Mouse (Mus musculus): ENCODE results near the gene Gm17660.

The Gm17660 gene

GRCm38 (mm10) chr5:104077508-104077907 lies at the start of gene Gm17660:
Gene Gm17660 (minus strand): TSS chr5:104077608.
- DNase-seq: no peak

GRCm38 (mm10) chr5:104126561-104127320 lies 49.3 kb upstream of the Gm17660 start:
- no peak for DNase-seq

GRCm38 (mm10) chr5:104124016-104124658 lies 46.7 kb upstream of the Gm17660 start:
- DNase-seq: no peak

GRCm38 (mm10) chr5:104115890-104116289 lies 38.5 kb upstream of the Gm17660 start:
- no peak for DNase-seq

- peak; percentile 43 for DNase-seq
Observed at GRCm38 (mm10) chr5:104115118-104115517, 37.7 kb upstream of the Gm17660 start.

GRCm38 (mm10) chr5:104113491-104114172 lies 36.2 kb upstream of the Gm17660 start, which contains the start of gene Sparcl1:
Gene Sparcl1 (minus strand): TSS chr5:104113733.
- peak; percentile 51 for DNase-seq

- no peak for DNase-seq
Observed at GRCm38 (mm10) chr5:104112511-104112910, 35.1 kb upstream of the Gm17660 start.

GRCm38 (mm10) chr5:104112016-104112415 lies 34.6 kb upstream of the Gm17660 start:
- DNase-seq: no peak

- DNase-seq: peak; percentile 61
Observed at GRCm38 (mm10) chr5:104110171-104110920, 32.9 kb upstream of the Gm17660 start.

- peak; percentile 48 for DNase-seq
Observed at GRCm38 (mm10) chr5:104109516-104109915, 32.1 kb upstream of the Gm17660 start.

GRCm38 (mm10) chr5:104108879-104109369 lies 31.5 kb upstream of the Gm17660 start:
- DNase-seq: peak; percentile 82

- peak; percentile 69 for DNase-seq
Observed at GRCm38 (mm10) chr5:104108127-104108875, 30.9 kb upstream of the Gm17660 start.

- DNase-seq: no peak
Observed at GRCm38 (mm10) chr5:104104111-104104510, 26.7 kb upstream of the Gm17660 start.

- no peak for DNase-seq
Observed at GRCm38 (mm10) chr5:104103171-104103570, 25.8 kb upstream of the Gm17660 start.

- DNase-seq: no peak
Observed at GRCm38 (mm10) chr5:104101678-104102531, 24.5 kb upstream of the Gm17660 start.

- no peak for DNase-seq
Observed at GRCm38 (mm10) chr5:104096078-104096938, 18.9 kb upstream of the Gm17660 start.

GRCm38 (mm10) chr5:104095416-104096077 lies 18.1 kb upstream of the Gm17660 start:
- no peak for DNase-seq

GRCm38 (mm10) chr5:104089751-104090150 lies 12.3 kb upstream of the Gm17660 start:
- no peak for DNase-seq

- DNase-seq: no peak
Observed at GRCm38 (mm10) chr5:104085366-104085765, 8.0 kb upstream of the Gm17660 start.

Data from retina, postnatal 1 day (tissue).